Mouse (Mus musculus): Measurements from ENCODE around the gene Rbpjl. TPM values are rescaled to one million over a fixed set of nuclear protein-coding genes. Genes with fewer than 3 reads are reported as not detected.

Gene Rbpjl
- total RNA-seq, 2 experiments from 2014 or later, result not detected

- intact Hi-C loops (cut with DNase I), result no loop called here
- DNase-seq, result peak; percentile 85 to 86
These were observed 40.1 kb downstream of the Rbpjl start for GRCm38 (mm10) chr2:164443051-164443437.

- intact Hi-C loops (cut with DNase I), result no loop called here
- no peak for DNase-seq
These were observed 40.6 kb downstream of the Rbpjl start, which contains the start of gene Sdc4 for GRCm38 (mm10) chr2:164443460-164444000. Gene Sdc4, minus strand, starts transcription at chr2:164443887.

GRCm38 (mm10) chr2:164444701-164445100 lies 41.8 kb downstream of the Rbpjl start:
- DNase-seq, result no peak
- intact Hi-C loops (cut with DNase I), result no loop called here

GRCm38 (mm10) chr2:164445399-164446085 lies 42.6 kb downstream of the Rbpjl start:
- intact Hi-C loops (cut with DNase I), result no loop called here
- no peak for DNase-seq

GRCm38 (mm10) chr2:164446086-164446469 lies 43.1 kb downstream of the Rbpjl start:
- intact Hi-C loops (cut with DNase I), result no loop called here

GRCm38 (mm10) chr2:164448140-164448539 lies 45.2 kb downstream of the Rbpjl start:
- no peak for DNase-seq
- intact Hi-C loops (cut with DNase I), result no loop called here

More at GRCm38 (mm10) chr2:164446086-164446469, 43.1 kb downstream of the Rbpjl start:
- no peak for DNase-seq

- no peak for DNase-seq
- intact Hi-C loops (cut with DNase I), result no loop called here
These were observed 46.0 kb downstream of the Rbpjl start for GRCm38 (mm10) chr2:164448921-164449320.

- intact Hi-C loops (cut with DNase I), result no loop called here
- DNase-seq, result no peak
These were observed 46.6 kb downstream of the Rbpjl start for GRCm38 (mm10) chr2:164449341-164450042.

GRCm38 (mm10) chr2:164452000-164452676 lies 49.2 kb downstream of the Rbpjl start:
- DNase-seq, result peak; percentile 77 to 81
- intact Hi-C loops (cut with DNase I), result no loop called here

GRCm38 (mm10) chr2:164453047-164453757 lies 50.3 kb downstream of the Rbpjl start:
- DNase-seq, result peak; percentile 41 to 58
- intact Hi-C loops (cut with DNase I), result no loop called here

- no peak for DNase-seq
- intact Hi-C loops (cut with DNase I), result no loop called here
These were observed 51.1 kb downstream of the Rbpjl start for GRCm38 (mm10) chr2:164453887-164454500.

- intact Hi-C loops (cut with DNase I), result no loop called here
- DNase-seq, result peak; percentile 85 to 88
These were observed 51.9 kb downstream of the Rbpjl start for GRCm38 (mm10) chr2:164454846-164455245.

- intact Hi-C loops (cut with DNase I), result loop anchor here (2.0 kb wide), 1 partner anchor 39 kb away; no protein-coding TSS in a partner anchor
These were observed 52.7 kb downstream of the Rbpjl start for GRCm38 (mm10) chr2:164455421-164456190.

GRCm38 (mm10) chr2:164456413-164456812 lies 53.5 kb downstream of the Rbpjl start:
- no peak for DNase-seq
- intact Hi-C loops (cut with DNase I), result loop anchor here (2.0 kb wide), 1 partner anchor 40 kb away; no protein-coding TSS in a partner anchor

More at GRCm38 (mm10) chr2:164455421-164456190, 52.7 kb downstream of the Rbpjl start:
- peak; percentile 59 to 63 for DNase-seq

- peak in 1 of 2 experiments; percentile 44 for DNase-seq
- intact Hi-C loops (cut with DNase I), result loop anchor here (2.0 kb wide), 1 partner anchor 40 kb away; no protein-coding TSS in a partner anchor
These were observed 53.9 kb downstream of the Rbpjl start, which contains the start of gene Sys1 for GRCm38 (mm10) chr2:164456864-164457300. Gene Sys1, plus strand, starts transcription at chr2:164456964.

- no peak for DNase-seq
- intact Hi-C loops (cut with DNase I), result loop anchor here (2.0 kb wide), 1 partner anchor 41 kb away; no protein-coding TSS in a partner anchor
These were observed 55.0 kb downstream of the Rbpjl start for GRCm38 (mm10) chr2:164457942-164458341.

GRCm38 (mm10) chr2:164458535-164458934 lies 55.6 kb downstream of the Rbpjl start:
- intact Hi-C loops (cut with DNase I), result no loop called here
- no peak for DNase-seq

GRCm38 (mm10) chr2:164460745-164461551 lies 58.0 kb downstream of the Rbpjl start, which contains the start of gene Gm20458:
Gene Gm20458, plus strand, starts transcription at chr2:164460967.
- intact Hi-C loops (cut with DNase I), result loop anchor here (5.0 kb wide), 1 partner anchor 36 kb away; the partner anchor contains the start of gene Pigt
- peak; percentile 97 to 98 for DNase-seq

Measured in heart, postnatal 10 days (tissue).